Mouse (Mus musculus) adrenal gland, postnatal 25 days (tissue): ENCODE measurements around the gene Lrrtm1. TPM values are rescaled to one million over a fixed set of nuclear protein-coding genes. Genes with fewer than 3 reads are reported as not detected.
A peak's percentile ranks its signal among the peaks of the same experiment; 100 is the strongest.

ENCODE experiments used
- DNase-seq: peaks from one replicate; pipeline ENCODE4 v3.0.0; 2021; ENCODE audit warnings: mixed read lengths
- long read RNA-seq: library from polyadenylated mRNA; stranded (forward); transcript quantifications from one replicate; pipeline ENCODE4 v2.0.0, GENCODE M21; 2021
- total RNA-seq: library from RNA; stranded (reverse); gene quantifications from 2 replicates; pipeline ENCODE4 v1.2.3, GENCODE M21; 2021

Gene Lrrtm1
- total RNA-seq: 0.61 TPM in 1 of 2 replicates, not detected in the other
- long read RNA-seq, partial matches to known transcripts: 0 of 2 reads
- long read RNA-seq, other reads (novel, unspliced or antisense): 1 of 2 reads

- peak; percentile 55 for DNase-seq
Measured at GRCm38 (mm10) chr6:77242601-77243406, at the start of gene Lrrtm1. Lrrtm1 (plus strand) TSS chr6:77242689.

GRCm38 (mm10) chr6:77196650-77197049 is 45.8 kb upstream of the Lrrtm1 start:
- no peak for DNase-seq

GRCm38 (mm10) chr6:77199375-77199774 is 43.1 kb upstream of the Lrrtm1 start:
- no peak for DNase-seq

- no peak for DNase-seq
Measured at GRCm38 (mm10) chr6:77209183-77209582, 33.3 kb upstream of the Lrrtm1 start.

GRCm38 (mm10) chr6:77209929-77210328 is 32.6 kb upstream of the Lrrtm1 start:
- no peak for DNase-seq

- no peak for DNase-seq
Measured at GRCm38 (mm10) chr6:77213757-77214409, 28.6 kb upstream of the Lrrtm1 start.

GRCm38 (mm10) chr6:77215322-77215721 is 27.2 kb upstream of the Lrrtm1 start:
- DNase-seq: no peak

GRCm38 (mm10) chr6:77218875-77219274 is 23.6 kb upstream of the Lrrtm1 start:
- DNase-seq: no peak

GRCm38 (mm10) chr6:77220776-77221175 is 21.7 kb upstream of the Lrrtm1 start:
- DNase-seq: no peak

- DNase-seq: peak; percentile 17
Measured at GRCm38 (mm10) chr6:77222849-77223638, 19.4 kb upstream of the Lrrtm1 start.

GRCm38 (mm10) chr6:77240426-77240825 is 2.1 kb upstream of the Lrrtm1 start:
- peak; percentile 8 for DNase-seq

- DNase-seq: peak; percentile 8
Measured at GRCm38 (mm10) chr6:77243541-77244231, 1.2 kb downstream of the Lrrtm1 start.

GRCm38 (mm10) chr6:77253480-77253879 is 11.0 kb downstream of the Lrrtm1 start:
- DNase-seq: no peak

GRCm38 (mm10) chr6:77256348-77256747 is 13.9 kb downstream of the Lrrtm1 start:
- no peak for DNase-seq

- peak; percentile 10 for DNase-seq
Measured at GRCm38 (mm10) chr6:77257358-77258105, 15.0 kb downstream of the Lrrtm1 start.

GRCm38 (mm10) chr6:77265163-77265562 is 22.7 kb downstream of the Lrrtm1 start:
- DNase-seq: no peak

- no peak for DNase-seq
Measured at GRCm38 (mm10) chr6:77278794-77279193, 36.3 kb downstream of the Lrrtm1 start.

- DNase-seq: no peak
Measured at GRCm38 (mm10) chr6:77286317-77286716, 43.8 kb downstream of the Lrrtm1 start.

GRCm38 (mm10) chr6:77288402-77288801 is 45.9 kb downstream of the Lrrtm1 start:
- DNase-seq: no peak

GRCm38 (mm10) chr6:77291415-77291814 is 48.9 kb downstream of the Lrrtm1 start:
- no peak for DNase-seq

- DNase-seq: no peak
Measured at GRCm38 (mm10) chr6:77301305-77301704, 58.8 kb downstream of the Lrrtm1 start.
